Mouse (Mus musculus): ENCODE results near the gene Abcc1. TPM values are rescaled to one million over a fixed set of nuclear protein-coding genes. Genes with fewer than 3 reads are reported as not detected.

Gene Abcc1
- polyA plus RNA-seq, 1 experiment from 2014 or later = 2.7 TPM

Other genes with a start within 250 kb of the Abcc1 start
- 85.9 and 87.2 TPM in 2 replicates for gene Nde1, start 198.3 kb upstream of the Abcc1 start, polyA plus RNA-seq (2014; fragmentation: Nextera tagmentation; extraction: Ambion mirVana)
- gene Marf1, start 198.2 kb upstream of the Abcc1 start, polyA plus RNA-seq (2014; fragmentation: Nextera tagmentation; extraction: Ambion mirVana) = 10.7 and 15.0 TPM in 2 replicates
- gene Myh11, start 70.2 kb upstream of the Abcc1 start, polyA plus RNA-seq (2014; fragmentation: Nextera tagmentation; extraction: Ambion mirVana) = 1.5 and 1.8 TPM in 2 replicates
- 107 and 112 TPM in 2 replicates for gene Fopnl, start 44.2 kb upstream of the Abcc1 start, polyA plus RNA-seq (2014; fragmentation: Nextera tagmentation; extraction: Ambion mirVana)
- gene A630010A05Rik, start 200.8 kb downstream of the Abcc1 start, polyA plus RNA-seq (2014; fragmentation: Nextera tagmentation; extraction: Ambion mirVana) = not detected in 2 replicates